Mouse (Mus musculus) spleen, adult 2 months (tissue): ENCODE measurements around the gene Eri3. TPM values are rescaled to one million over a fixed set of nuclear protein-coding genes. Genes with fewer than 3 reads are reported as not detected.

Experiments
- DNase-seq, 2 experiments: peaks; one replicate each; pipeline versions ENCODE4 v3.0.0 to v3.0.0-alpha.2; 2012 to 2021; ENCODE audit warnings: low spot score in 2 of 2, low read depth in 1 of 2
- H3K27ac ChIP-seq: fragments of 200-500 bp; 2 replicates; pipeline ENCODE4 v1.5.1; 2012; ENCODE audit warnings: low read length, inconsistent platforms; ENCODE audit not compliant: insufficient read depth
- H3K27me3 ChIP-seq: fragments of 200-500 bp; 2 replicates; pipeline ENCODE4 v1.6.1; 2012; ENCODE audit warnings: mild to moderate bottlenecking, moderate library complexity, low read length, inconsistent platforms; ENCODE audit not compliant: control insufficient read depth, insufficient read depth
- H3K36me3 ChIP-seq: fragments of 200-500 bp; 2 replicates; pipeline ENCODE4 v1.6.1; 2012; ENCODE audit warnings: mild to moderate bottlenecking, low read length, inconsistent platforms; ENCODE audit not compliant: control insufficient read depth, insufficient read depth
- H3K4me1 ChIP-seq: fragments of 200-500 bp; 2 replicates; pipeline ENCODE4 v1.6.1; 2011; ENCODE audit warnings: inconsistent platforms; ENCODE audit not compliant: control insufficient read depth, insufficient read depth, insufficient read length
- H3K4me3 ChIP-seq: fragments of 200-500 bp; 2 replicates; pipeline ENCODE4 v1.5.1; 2011; ENCODE audit warnings: mild to moderate bottlenecking, inconsistent platforms; ENCODE audit not compliant: insufficient read depth, insufficient read length; ENCODE audit errors: extremely low read depth
- CTCF ChIP-seq: fragments of 200-500 bp; IDR thresholded peaks from 2 replicates; pipeline ENCODE4 v1.5.1; 2011; ENCODE audit warnings: mild to moderate bottlenecking, inconsistent platforms; ENCODE audit not compliant: insufficient read depth, insufficient read length, insufficient replicate concordance; ENCODE audit errors: extremely low read depth
- POLR2A ChIP-seq: fragments of 200-500 bp; IDR thresholded peaks from 2 replicates; pipeline ENCODE4 v1.6.1; 2011; ENCODE audit warnings: low read depth, low read length, inconsistent platforms
- WGBS: fragments of 180-500 bp; shearing (Covaris S2); methylation state at CpG from one replicate; pipeline ENCODE4 v1.1.7; 2018; 5-methylcytosine and 5-hydroxymethylcytosine counted together
- polyA plus RNA-seq: library from polyadenylated mRNA; depleted of rRNA; stranded (reverse); fragments of >200 nt; gene quantifications from 2 replicates; pipeline ENCODE4 v1.2.3, GENCODE M21; 2012

Eri3 gene
- polyA plus RNA-seq, 1 experiment = 48.1 TPM

- Histone ChIP-seq H3K4me1 (no peaks in the 10 kb centered on the region), H3K27ac (no peak overlapping the region), H3K4me3 (no peak overlapping the region), H3K36me3 (peaks cover 3% of the 10 kb centered on the region), H3K27me3 (no peaks in the 10 kb centered on the region)
- WGBS = 90% methylated on average over 23 of the region's 23 CpGs
- TF ChIP-seq POLR2A = no peak
- no peak for TF ChIP-seq CTCF
- no peak for DNase-seq
Observed at GRCm38 (mm10) chr4:117646926-117647755, 97.0 kb downstream of the Eri3 start.

- Histone ChIP-seq H3K27ac (no peak overlapping the region), H3K27me3 (no peaks in the 10 kb centered on the region), H3K36me3 (peaks cover 3% of the 10 kb centered on the region; the same call in 1 of the 2 replicates), H3K4me1 (no peaks in the 10 kb centered on the region), H3K4me3 (no peak overlapping the region)
- WGBS = 90% methylated on average over 8 of the region's 8 CpGs
- no peak for DNase-seq
- TF ChIP-seq CTCF = no peak
- TF ChIP-seq POLR2A = no peak
Observed at GRCm38 (mm10) chr4:117651626-117652101, 101.5 kb downstream of the Eri3 start.

- DNase-seq = no peak
- Histone ChIP-seq H3K27ac (no peak overlapping the region), H3K4me3 (no peak overlapping the region), H3K4me1 (no peaks in the 10 kb centered on the region), H3K27me3 (no peaks in the 10 kb centered on the region), H3K36me3 (peaks cover 3% of the 10 kb centered on the region; the same call in 1 of the 2 replicates)
- WGBS = 88% methylated on average over 5 of the region's 5 CpGs
- TF ChIP-seq CTCF (no peak), POLR2A (no peak)
Observed at GRCm38 (mm10) chr4:117652727-117653126, 102.6 kb downstream of the Eri3 start.

GRCm38 (mm10) chr4:117654016-117654702 lies 104.0 kb downstream of the Eri3 start:
- TF ChIP-seq CTCF (no peak), POLR2A (no peak)
- no peak for DNase-seq
- Histone ChIP-seq H3K27me3 (no peaks in the 10 kb centered on the region), H3K4me1 (no peaks in the 10 kb centered on the region), H3K27ac (no peak overlapping the region), H3K36me3 (peaks cover 3% of the 10 kb centered on the region), H3K4me3 (no peak overlapping the region)
- 90% methylated on average over 10 of the region's 10 CpGs for WGBS

GRCm38 (mm10) chr4:117654703-117655499 lies 104.7 kb downstream of the Eri3 start:
- Histone ChIP-seq H3K4me1 (no peaks in the 10 kb centered on the region), H3K27me3 (no peaks in the 10 kb centered on the region), H3K27ac (no peak overlapping the region), H3K36me3 (peaks cover 2% of the 10 kb centered on the region; the same call in 1 of the 2 replicates), H3K4me3 (no peak overlapping the region)
- 91% methylated on average over 9 of the region's 9 CpGs for WGBS
- DNase-seq = no peak
- no peak for TF ChIP-seq POLR2A
- TF ChIP-seq CTCF = no peak

- Histone ChIP-seq H3K4me1 (no peaks in the 10 kb centered on the region), H3K36me3 (no peaks in the 10 kb centered on the region; the same call in 1 of the 2 replicates), H3K4me3 (no peak overlapping the region), H3K27me3 (no peaks in the 10 kb centered on the region), H3K27ac (no peak overlapping the region)
- 92% methylated on average over 5 of the region's 5 CpGs for WGBS
- no peak for DNase-seq
- TF ChIP-seq POLR2A = no peak
- TF ChIP-seq CTCF = no peak
Observed at GRCm38 (mm10) chr4:117655500-117655863, 105.3 kb downstream of the Eri3 start.
